Mouse (Mus musculus): ENCODE measurements around the gene Samd9l.
"Not testable (repeated sequence)": the region's sequence is repeated elsewhere in the genome, so short reads cannot be mapped to it uniquely, and the experiment has no call there.

The Samd9l gene

DNA sequence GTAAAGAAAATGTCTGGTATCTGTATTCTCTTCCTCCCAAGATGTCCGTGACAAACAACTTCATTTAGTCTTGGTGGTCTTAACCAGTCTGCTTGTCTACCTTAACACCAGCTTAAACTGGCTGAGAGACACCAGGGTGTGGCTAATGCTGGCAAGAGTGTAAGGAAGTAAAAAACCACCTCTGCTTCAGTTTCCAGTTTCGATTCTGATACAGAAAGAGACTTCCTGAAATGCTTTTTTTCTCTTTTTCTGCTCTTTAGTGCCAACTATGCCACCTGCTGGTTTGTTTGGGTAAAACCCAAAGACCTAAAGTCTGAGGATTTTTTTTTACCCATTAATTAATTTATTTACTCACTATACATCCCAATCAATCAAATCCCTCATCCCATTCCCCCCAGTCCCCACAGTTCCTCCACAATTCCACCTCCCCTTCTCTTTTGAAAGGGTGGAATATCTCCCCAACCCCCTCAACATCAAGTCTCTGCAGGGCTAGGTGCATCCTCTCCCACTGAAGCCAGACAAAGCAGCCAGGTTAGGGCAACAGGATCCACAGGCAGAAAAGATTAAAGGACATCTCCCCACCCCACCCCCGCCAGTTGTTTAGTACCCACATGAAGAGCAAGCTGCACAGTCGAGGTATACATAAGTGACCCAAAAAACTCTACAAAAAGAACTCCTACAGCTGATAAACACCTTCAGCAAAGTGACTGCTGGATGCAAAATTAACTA is at the start of gene Samd9l:
Gene Samd9l, minus strand, starts transcription at position 233 of the 729 bp plus-strand sequence.
- peak; percentile 86 to 90 for DNase-seq

- peak; percentile 82 to 84 for DNase-seq
Observed at GRCm38 (mm10) chr6:3447404-3447803, 48.0 kb upstream of the Samd9l start.

DNA sequence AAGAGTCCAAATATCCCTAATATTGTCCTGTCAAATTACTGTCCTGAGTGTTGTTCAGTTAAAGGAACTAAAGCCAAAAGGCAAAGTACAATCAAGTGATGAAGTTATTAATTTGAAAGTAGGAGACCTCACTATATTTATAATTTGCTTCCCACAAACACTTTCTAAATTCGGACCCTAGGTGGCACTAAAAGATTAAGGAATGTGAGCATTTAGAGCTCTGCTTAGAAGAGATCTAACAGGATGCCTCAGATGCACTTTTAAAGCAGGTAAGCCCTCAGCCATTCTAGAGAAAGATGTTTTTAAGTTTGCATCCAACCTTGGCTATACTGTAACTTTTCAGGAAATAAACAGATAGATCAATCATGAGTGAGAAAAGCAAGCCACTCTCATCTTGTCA is 44.5 kb upstream of the Samd9l start:
- DNase-seq: no peak

GRCm38 (mm10) chr6:3436087-3436486 is 36.7 kb upstream of the Samd9l start:
- DNase-seq: no peak

DNA sequence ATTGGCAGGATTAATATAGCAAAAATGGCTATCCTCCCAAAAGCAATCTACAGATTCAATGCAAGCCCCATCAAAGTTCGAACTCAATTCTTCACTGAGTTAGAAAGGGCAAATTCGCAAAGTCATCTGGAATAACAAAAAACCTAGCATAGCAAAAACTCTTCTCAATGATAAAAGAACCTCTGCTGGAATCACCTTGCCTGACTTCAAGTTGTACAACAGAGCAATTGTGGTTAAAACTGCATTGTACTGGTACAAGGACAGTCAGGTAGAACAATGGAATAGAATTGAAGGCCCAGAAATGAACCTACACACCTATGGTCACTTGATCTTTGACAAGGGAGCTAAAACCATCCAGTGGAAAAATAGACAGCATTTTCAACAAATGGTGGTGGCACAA is 31.6 kb upstream of the Samd9l start:
- DNase-seq: not testable (repeated sequence)

DNA sequence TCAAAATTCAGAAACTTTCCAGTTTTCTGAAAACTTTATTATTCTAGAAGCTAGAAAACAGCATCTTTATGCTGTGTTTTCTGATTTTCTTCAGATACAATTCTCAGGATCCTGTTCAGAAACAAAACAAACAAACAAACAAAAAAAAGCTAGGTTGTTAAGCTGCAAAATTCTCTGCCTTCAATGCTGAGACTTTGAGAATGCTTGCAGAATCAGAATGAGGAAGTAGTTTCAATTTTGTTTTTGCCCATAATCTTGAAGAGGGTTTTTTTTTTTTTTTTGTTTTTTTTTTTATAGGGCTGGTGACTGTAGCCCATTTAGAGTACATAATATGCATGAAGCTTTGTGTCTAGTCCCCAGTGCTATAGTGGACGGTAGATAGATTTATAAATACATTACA is 27.7 kb upstream of the Samd9l start:
- DNase-seq: no peak

DNA sequence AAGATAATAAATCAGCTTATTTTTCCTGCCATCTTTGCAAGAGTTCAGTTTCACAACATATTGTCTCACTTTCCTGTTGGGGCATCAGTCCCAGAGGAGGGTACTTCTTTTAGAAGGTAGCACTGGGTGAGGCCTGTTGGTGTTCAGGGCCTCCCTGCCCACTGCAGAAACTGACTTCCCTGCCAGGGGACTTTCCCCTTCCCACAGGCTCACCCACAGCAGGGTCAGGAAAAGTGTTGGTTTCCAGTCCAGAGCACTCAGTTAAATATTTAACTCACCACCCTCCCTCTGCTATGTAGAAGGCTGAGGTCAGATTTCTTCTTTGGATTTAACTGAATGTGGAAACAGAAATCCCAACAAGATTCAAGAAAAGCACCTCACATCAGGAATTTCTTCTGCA is 26.0 kb upstream of the Samd9l start:
- peak; percentile 22 to 23 for DNase-seq

- not testable (repeated sequence) for DNase-seq
Observed at GRCm38 (mm10) chr6:3424613-3425277, 25.4 kb upstream of the Samd9l start.

GRCm38 (mm10) chr6:3397182-3397906 is 2.0 kb downstream of the Samd9l start:
- DNase-seq: peak; percentile 51 to 52

DNA sequence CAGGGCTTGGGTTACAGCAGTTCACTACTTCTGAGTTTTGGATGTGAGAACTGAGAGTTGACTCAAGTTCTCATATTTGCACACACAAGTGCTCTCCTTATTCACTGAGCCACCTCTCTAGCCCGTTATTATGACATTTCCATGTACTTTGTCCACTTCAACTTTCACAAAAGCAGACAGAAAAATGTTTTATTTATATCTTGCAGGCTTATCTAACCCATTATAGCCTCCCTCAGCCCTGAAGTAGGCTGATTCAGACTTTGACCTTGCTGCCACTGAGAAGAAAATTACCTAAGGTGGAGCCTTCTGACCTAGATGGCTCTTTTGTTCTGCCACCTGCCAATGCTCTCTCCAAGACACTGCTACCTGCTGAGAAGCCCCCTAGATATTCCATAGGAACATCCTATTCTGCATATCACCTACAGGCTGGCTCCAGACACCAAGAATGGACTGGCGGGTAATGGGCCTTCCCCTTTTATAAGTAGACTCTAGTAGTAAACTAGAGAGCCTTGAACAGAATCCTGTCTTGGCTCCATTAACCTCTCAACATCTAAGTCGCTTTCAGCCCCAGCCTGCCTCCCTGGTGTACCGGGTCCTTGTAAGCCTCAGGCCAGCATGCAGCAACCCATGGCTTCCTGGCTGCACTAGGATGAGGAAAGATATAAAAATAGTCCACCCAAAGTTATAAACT is 3.3 kb downstream of the Samd9l start:
- peak; percentile 24 to 26 for DNase-seq

GRCm38 (mm10) chr6:3389995-3390394 is 9.4 kb downstream of the Samd9l start:
- no peak for DNase-seq

GRCm38 (mm10) chr6:3386565-3386964 is 12.8 kb downstream of the Samd9l start:
- DNase-seq: peak in 1 of 2 experiments; percentile 26

DNA sequence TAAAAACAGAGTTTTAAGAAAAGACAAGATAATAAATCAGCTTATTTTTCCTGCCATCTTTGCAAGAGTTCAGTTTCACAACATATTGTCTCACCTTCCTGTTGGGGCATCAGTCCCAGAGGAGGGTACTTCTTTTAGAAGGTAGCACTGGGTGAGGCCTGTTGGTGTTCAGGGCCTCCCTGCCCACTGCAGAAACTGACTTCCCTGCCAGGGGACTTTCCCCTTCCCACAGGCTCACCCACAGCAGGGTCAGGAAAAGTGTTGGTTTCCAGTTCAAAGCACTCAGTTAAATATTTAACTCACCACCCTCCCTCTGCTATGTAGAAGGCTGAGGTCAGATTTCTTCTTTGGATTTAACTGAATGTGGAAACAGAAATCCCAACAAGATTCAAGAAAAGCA is 14.6 kb downstream of the Samd9l start:
- DNase-seq: not testable (repeated sequence)

- DNase-seq: not testable (repeated sequence)
Observed at GRCm38 (mm10) chr6:3384115-3384791, 15.1 kb downstream of the Samd9l start.

GRCm38 (mm10) chr6:3379146-3379545 is 20.2 kb downstream of the Samd9l start:
- DNase-seq: no peak

GRCm38 (mm10) chr6:3376687-3377086 is 22.7 kb downstream of the Samd9l start:
- no peak for DNase-seq

DNA sequence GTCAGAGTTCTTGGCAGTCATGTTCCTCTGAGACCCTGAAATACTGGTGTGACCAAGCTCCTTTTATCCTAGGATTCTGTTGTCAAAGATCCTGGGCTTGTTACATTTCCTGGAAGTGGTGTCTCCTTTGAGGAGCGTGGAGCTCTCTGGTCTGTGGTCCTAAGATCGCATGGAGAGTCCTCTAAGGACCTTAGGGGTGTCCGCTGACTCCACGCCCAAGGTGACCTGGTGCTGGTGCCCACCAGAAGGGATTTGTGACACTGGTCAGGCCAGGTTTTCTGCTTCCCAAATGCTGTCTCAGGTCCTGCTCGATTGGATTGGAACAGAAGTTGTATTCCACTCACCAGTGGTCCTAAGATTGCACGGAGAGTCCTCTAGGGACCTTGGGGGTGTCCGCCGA is 29.8 kb downstream of the Samd9l start:
- no peak for DNase-seq

GRCm38 (mm10) chr6:3365609-3366008 is 33.8 kb downstream of the Samd9l start:
- not testable (repeated sequence) for DNase-seq

- peak; percentile 67 to 78 for DNase-seq
Observed at GRCm38 (mm10) chr6:3345924-3346597, 53.3 kb downstream of the Samd9l start.

DNA sequence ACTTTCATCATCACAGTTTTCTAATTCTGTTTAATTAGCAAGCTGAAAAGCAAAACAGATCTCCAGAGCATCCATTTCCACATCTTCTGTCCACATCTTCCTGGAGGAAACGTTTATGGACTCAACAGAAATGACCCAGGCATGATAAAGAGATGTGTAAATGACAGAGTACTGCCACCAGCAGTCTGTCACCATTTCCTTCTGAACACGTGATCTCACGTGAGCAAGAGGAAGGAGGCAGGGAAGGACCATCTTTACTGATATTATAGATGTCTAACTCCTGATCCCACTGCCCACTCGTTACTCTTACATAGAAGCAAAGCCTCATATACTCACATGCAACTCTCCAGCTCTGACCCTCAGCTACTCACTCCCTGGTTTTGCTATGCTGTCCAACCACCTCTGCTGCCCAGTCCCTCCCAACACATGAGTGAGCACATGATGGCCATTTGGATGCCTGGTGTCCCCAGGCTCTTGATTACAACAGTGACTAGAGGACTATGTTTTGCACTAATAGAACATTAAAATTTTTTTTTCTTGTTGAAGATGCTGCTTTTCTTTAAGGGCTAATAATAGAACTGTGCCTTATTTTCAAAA is 54.2 kb downstream of the Samd9l start:
- DNase-seq: peak in 1 of 2 experiments; percentile 16

GRCm38 (mm10) chr6:3343603-3344247 is 55.6 kb downstream of the Samd9l start:
- DNase-seq: not testable (repeated sequence)

All from B cell, adult 2 months (primary cell).